Mouse (Mus musculus): ENCODE data around the gene Engase. TPM values are rescaled to one million over a fixed set of nuclear protein-coding genes. Genes with fewer than 3 reads are reported as not detected.

Gene Engase
- polyA plus RNA-seq, 1 experiment from 2014 or later: 2.6 TPM

DNA sequence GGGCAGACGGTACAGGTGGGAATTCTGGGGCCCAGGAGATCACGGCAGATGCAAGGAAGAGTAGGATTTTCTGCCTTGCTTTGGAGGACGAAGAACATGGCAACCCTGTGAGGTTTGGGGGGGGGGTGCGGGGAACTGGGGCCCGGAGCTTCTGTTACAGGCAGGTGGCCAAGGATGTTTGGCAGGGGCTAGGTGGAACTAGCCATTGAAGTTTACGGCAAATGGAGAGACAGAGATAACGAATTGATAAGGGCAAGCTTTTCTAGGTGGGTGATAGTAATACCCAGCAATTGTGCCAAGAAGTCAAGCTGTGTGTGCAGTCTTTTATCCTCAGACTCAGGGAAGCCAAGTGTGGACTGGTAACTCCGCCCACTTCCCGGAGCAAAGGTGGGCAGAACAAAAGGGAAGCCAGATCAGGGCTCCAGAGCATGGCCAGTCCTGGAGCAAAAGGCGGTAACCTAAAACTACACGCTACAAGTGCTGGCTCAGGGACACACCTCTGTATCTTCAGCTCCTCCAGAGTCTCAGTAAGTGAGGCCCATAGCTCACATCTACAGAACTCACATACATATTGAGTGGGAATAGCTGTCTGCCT is 9.1 kb upstream of the Engase start:
- Histone ChIP-seq H3K27me3 (ENCODE audit: control insufficient read depth, insufficient read depth, low read length) (no peaks in the 10 kb centered on the region), H3K9ac (replicated peaks; ENCODE audit: low read length) (no peak overlapping the region), H3K27ac (replicated peaks; ENCODE audit: low read depth, low read length) (no peak overlapping the region), H3K4me3 (replicated peaks; ENCODE audit: low read depth, low read length) (no peak overlapping the region), H3K4me2 (ENCODE audit: low read length) (no peak overlapping the region), H3K4me1 (ENCODE audit: control insufficient read depth, insufficient read depth, low read length) (0 out of 2 replicates have a peak, but pooled peaks cover 4% of the 10 kb centered on the region), H3K36me3 (ENCODE audit: control insufficient read depth, insufficient read depth, low read length) (no peaks in the 10 kb centered on the region), H3K9me3 (ENCODE audit: control insufficient read depth, low read length) (no peaks in the 10 kb centered on the region)
- no peak for ATAC-seq (ENCODE audit: low FRiP score, low TSS enrichment)
- DNase-seq: no peak
- WGBS: 46% methylated on average over 11 of the region's 11 CpGs

DNA sequence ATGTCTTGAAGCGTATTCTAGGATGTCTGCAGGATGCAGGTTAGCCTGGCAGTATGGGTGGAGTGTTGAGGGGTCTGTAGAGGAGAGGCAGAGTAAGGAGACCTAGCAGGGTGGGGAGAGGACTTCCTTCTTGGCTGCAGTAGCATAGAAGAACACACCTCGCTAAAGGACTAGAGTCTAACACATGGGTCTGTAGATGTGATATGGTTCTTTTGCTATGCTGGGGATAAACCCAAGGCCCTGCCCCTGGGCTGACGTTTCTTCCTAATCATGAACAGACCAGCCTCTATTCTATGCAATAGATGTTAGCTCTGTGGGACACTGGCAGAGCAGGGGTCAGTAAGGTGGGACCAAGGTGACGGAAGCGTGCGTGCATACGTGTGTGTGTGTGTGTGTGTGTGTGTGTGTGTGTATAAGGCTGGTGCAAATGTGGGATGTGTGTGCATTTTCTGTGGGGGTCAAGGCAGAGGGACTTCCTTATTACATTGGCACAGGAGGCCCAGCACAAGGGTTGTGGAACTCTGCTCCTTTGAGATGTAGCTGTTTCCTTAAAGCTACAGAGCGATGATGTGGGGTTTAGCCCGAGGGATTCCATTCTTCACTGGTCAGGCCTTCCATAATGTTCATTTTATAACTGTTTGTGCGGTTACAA is 7.0 kb upstream of the Engase start:
- Histone ChIP-seq H3K9ac (replicated peaks; ENCODE audit: low read length) (no peak overlapping the region), H3K9me3 (ENCODE audit: control insufficient read depth, low read length) (no peaks in the 10 kb centered on the region), H3K4me3 (replicated peaks; ENCODE audit: low read depth, low read length) (no peak overlapping the region), H3K36me3 (ENCODE audit: control insufficient read depth, insufficient read depth, low read length) (no peaks in the 10 kb centered on the region), H3K27me3 (ENCODE audit: control insufficient read depth, insufficient read depth, low read length) (no peaks in the 10 kb centered on the region), H3K27ac (replicated peaks; ENCODE audit: low read depth, low read length) (peak overlapping the region; percentile 45), H3K4me2 (ENCODE audit: low read length) (no peak overlapping the region), H3K4me1 (ENCODE audit: control insufficient read depth, insufficient read depth, low read length) (0 out of 2 replicates have a peak, but pooled peaks cover 4% of the 10 kb centered on the region)
- no peak for ATAC-seq (ENCODE audit: low FRiP score, low TSS enrichment)
- WGBS: 85% methylated on average over 10 of the region's 10 CpGs
- no peak for DNase-seq

DNA sequence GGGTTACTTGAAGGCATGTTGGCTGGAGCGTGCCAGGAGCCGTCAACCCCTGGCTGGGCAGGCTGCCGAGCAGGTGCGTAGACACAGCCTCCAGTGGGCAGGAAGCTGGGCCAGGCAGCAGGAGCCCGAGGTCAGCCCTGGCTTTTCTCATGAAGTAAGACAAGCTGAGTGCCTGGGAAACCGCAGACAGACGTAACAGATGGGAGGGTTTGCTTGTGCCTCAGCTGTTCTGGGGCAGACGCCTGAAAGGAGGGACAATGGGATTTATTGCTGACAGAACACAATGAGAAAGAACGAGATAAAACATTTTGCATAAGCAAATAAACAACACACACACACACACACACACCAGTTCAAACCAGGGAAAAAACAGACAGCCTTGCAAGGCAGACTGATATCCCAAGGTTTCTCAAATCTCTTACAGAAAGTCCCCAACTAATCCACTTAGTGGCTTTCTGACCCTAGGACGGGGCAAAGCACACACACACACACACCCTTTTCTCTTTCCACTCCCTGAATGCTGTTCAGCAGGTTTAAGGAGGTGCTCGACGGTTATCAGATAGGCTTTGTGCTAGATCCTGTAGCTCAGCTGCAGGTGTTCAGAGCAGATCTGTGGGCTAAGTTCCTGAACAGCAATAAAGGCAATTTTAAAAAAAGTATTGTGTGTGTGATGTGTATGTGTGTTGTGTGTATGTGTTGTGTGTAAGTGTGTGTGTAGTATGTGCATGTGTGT is 6.2 kb upstream of the Engase start:
- no peaks in the 10 kb centered on the region for H3K36me3 ChIP-seq (ENCODE audit: control insufficient read depth, insufficient read depth, low read length)
- peak overlapping the region; percentile 60 for H3K27ac ChIP-seq (replicated peaks; ENCODE audit: low read depth, low read length)
- no peaks in the 10 kb centered on the region for H3K9me3 ChIP-seq (ENCODE audit: control insufficient read depth, low read length)
- no peak overlapping the region for H3K9ac ChIP-seq (replicated peaks; ENCODE audit: low read length)
- ATAC-seq (ENCODE audit: low FRiP score, low TSS enrichment) (no peak), DNase-seq (peak; percentile 43)
- 24% methylated on average over 12 of the region's 12 CpGs for WGBS
- H3K4me2 ChIP-seq (ENCODE audit: low read length): no peak overlapping the region
- H3K4me3 ChIP-seq (replicated peaks; ENCODE audit: low read depth, low read length): no peak overlapping the region
- H3K27me3 ChIP-seq (ENCODE audit: control insufficient read depth, insufficient read depth, low read length): no peaks in the 10 kb centered on the region
- 0 out of 2 replicates have a peak, but pooled peaks cover 4% of the 10 kb centered on the region for H3K4me1 ChIP-seq (ENCODE audit: control insufficient read depth, insufficient read depth, low read length)

DNA sequence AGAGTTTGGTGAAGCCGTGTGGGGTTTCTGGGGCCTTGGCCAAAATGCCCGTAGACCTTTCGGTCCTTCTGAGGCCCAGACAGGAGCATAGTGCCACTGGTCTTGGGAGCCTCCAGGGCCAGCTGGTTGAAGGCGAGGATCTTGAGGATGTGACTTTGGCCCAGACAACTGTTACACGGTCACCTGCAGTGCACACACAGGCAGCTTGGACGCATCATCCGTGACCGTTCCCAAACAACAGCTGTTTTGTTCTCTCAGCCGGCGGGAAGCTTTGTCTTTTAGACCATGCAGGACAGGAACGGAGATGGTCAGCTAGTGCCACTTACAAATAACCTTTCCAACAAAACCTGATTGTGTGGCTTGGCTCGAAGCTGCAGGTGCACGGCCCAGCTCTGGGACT is 5.0 kb upstream of the Engase start:
- Histone ChIP-seq H3K4me1 (ENCODE audit: control insufficient read depth, insufficient read depth, low read length) (0 out of 2 replicates have a peak, but pooled peaks cover 4% of the 10 kb centered on the region), H3K9ac (replicated peaks; ENCODE audit: low read length) (no peak overlapping the region), H3K9me3 (ENCODE audit: control insufficient read depth, low read length) (no peaks in the 10 kb centered on the region), H3K4me2 (ENCODE audit: low read length) (no peak overlapping the region), H3K27ac (replicated peaks; ENCODE audit: low read depth, low read length) (no peak overlapping the region), H3K27me3 (ENCODE audit: control insufficient read depth, insufficient read depth, low read length) (no peaks in the 10 kb centered on the region), H3K4me3 (replicated peaks; ENCODE audit: low read depth, low read length) (no peak overlapping the region), H3K36me3 (ENCODE audit: control insufficient read depth, insufficient read depth, low read length) (no peaks in the 10 kb centered on the region)
- WGBS: 57% methylated on average over 13 of the region's 13 CpGs
- ATAC-seq (ENCODE audit: low FRiP score, low TSS enrichment) (no peak), DNase-seq (no peak)

DNA sequence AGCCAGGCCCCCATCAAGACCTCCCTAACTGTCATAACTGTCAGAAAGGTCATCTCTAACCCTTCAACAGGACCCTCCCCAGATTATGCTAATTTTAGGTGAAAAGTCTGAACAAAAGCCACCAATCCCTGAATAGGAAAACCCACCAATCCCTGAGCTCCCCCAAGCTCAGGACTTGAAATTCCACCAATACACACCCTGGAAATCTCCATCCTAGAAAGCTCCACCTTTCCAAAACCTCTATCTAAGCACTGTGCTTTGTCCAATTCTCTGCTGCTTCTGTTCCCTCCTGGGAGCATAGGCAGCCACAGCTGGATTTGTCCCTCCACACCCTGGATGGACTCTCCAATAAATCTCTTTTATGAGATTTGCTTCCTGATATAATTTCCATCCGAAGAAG is 3.5 kb upstream of the Engase start:
- DNase-seq (no peak), ATAC-seq (ENCODE audit: low FRiP score, low TSS enrichment) (no peak)
- Histone ChIP-seq H3K4me2 (ENCODE audit: low read length) (no peak overlapping the region), H3K27me3 (ENCODE audit: control insufficient read depth, insufficient read depth, low read length) (no peaks in the 10 kb centered on the region), H3K4me1 (ENCODE audit: control insufficient read depth, insufficient read depth, low read length) (0 out of 2 replicates have a peak, but pooled peaks cover 6% of the 10 kb centered on the region), H3K4me3 (replicated peaks; ENCODE audit: low read depth, low read length) (no peak overlapping the region), H3K9ac (replicated peaks; ENCODE audit: low read length) (no peak overlapping the region), H3K27ac (replicated peaks; ENCODE audit: low read depth, low read length) (no peak overlapping the region), H3K9me3 (ENCODE audit: control insufficient read depth, low read length) (no peaks in the 10 kb centered on the region), H3K36me3 (ENCODE audit: control insufficient read depth, insufficient read depth, low read length) (no peaks in the 10 kb centered on the region)
- WGBS: 96% methylated on average over 1 of the region's 1 CpGs

DNA sequence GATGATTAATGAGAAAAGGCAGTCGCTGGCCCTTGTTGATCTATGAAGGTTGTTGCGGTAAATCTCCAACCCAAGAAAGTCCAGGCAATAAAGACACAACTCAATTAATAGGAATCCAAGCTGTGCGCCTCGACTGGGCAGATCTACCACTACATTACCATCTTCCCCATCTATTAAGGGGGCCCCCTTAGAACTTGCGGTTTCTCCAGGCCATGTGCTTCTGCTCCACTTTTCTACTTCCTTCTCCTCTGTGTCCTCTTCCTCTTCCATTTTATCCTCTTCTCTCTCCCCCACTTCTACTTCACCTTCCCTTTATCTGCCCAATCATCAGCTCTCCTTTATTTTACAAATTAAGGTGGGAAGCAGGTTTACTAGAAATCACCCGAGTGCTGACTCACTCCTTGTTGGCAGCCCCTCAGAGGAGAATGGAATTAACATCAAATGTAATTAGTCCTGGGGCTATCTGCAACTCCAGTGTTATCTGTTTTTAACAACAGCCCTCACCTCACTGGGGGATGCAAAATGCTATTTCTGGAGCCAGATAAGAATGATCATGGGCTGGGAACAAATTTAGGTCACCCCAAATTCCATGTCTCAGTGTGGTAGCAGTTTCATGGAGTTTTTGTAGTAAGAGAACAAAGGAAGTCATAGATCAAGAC is 2.7 kb upstream of the Engase start:
- DNase-seq (no peak), ATAC-seq (ENCODE audit: low FRiP score, low TSS enrichment) (no peak)
- H3K27ac ChIP-seq (replicated peaks; ENCODE audit: low read depth, low read length): no peak overlapping the region
- H3K36me3 ChIP-seq (ENCODE audit: control insufficient read depth, insufficient read depth, low read length): no peaks in the 10 kb centered on the region
- no peaks in the 10 kb centered on the region for H3K9me3 ChIP-seq (ENCODE audit: control insufficient read depth, low read length)
- H3K4me1 ChIP-seq (ENCODE audit: control insufficient read depth, insufficient read depth, low read length): 0 out of 2 replicates have a peak, but pooled peaks cover 6% of the 10 kb centered on the region
- H3K4me2 ChIP-seq (ENCODE audit: low read length): no peak overlapping the region
- H3K27me3 ChIP-seq (ENCODE audit: control insufficient read depth, insufficient read depth, low read length): no peaks in the 10 kb centered on the region
- no peak overlapping the region for H3K9ac ChIP-seq (replicated peaks; ENCODE audit: low read length)
- H3K4me3 ChIP-seq (replicated peaks; ENCODE audit: low read depth, low read length): no peak overlapping the region
- WGBS: 89% methylated on average over 6 of the region's 6 CpGs

DNA sequence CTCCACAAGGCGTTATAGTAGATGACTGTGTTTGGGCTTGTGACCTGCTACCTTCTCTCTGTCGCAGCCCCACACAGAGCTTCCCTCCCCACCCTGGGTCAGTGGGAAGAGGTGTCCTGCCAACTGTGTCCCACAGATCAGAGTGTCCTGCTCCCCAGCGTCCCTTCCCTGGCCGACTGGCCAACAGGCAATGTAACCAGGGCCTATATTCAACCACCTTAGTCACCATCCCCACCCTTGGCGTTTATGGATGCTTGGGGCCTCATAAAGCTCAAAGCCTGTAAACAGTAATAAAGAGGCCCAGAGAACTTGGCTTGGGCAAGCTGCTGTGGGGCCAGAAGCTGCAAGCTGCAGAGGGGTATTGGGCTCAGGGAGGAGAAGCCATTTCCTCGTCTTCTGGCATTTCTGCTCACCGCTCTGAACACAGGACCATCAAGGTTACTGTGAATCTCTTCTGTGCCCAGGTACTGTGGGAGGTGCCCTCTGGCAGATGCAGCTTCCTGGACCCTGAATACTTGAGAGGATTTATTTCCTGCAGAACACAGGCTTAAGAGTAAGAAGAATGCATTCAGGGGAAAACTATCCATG is 1.0 kb upstream of the Engase start:
- H3K4me1 ChIP-seq (ENCODE audit: control insufficient read depth, insufficient read depth, low read length): 0 out of 2 replicates have a peak, but pooled peaks cover 2% of the 10 kb centered on the region
- DNase-seq: no peak
- H3K4me2 ChIP-seq (ENCODE audit: low read length): no peak overlapping the region
- WGBS: 94% methylated on average over 7 of the region's 7 CpGs
- 0 out of 2 replicates have a peak, but pooled peaks cover 3% of the 10 kb centered on the region for H3K36me3 ChIP-seq (ENCODE audit: control insufficient read depth, insufficient read depth, low read length)
- no peak overlapping the region for H3K9ac ChIP-seq (replicated peaks; ENCODE audit: low read length)
- no peak for ATAC-seq (ENCODE audit: low FRiP score, low TSS enrichment)
- no peak overlapping the region for H3K27ac ChIP-seq (replicated peaks; ENCODE audit: low read depth, low read length)
- H3K9me3 ChIP-seq (ENCODE audit: control insufficient read depth, low read length): no peaks in the 10 kb centered on the region
- H3K4me3 ChIP-seq (replicated peaks; ENCODE audit: low read depth, low read length): no peak overlapping the region
- H3K27me3 ChIP-seq (ENCODE audit: control insufficient read depth, insufficient read depth, low read length): no peaks in the 10 kb centered on the region

DNA sequence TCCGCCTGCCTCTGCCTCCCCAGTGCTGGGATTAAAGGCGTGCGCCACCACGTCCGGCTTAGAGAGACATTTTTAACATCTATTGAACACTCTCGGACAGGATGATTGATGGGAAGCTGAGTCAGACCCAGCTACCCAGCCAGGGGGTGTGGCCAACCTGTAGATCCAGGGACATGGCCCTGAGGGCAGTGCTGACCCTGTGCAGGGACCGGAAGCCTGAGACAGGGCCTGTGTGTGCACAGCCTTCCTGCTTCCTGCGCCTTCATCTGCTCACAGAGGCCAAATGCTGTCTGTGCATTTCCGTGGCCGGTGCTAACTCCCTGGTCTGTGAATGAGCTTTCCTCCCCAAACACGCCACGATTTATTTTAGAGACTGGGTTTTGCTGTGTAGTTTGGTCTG is 3.1 kb downstream of the Engase start:
- Histone ChIP-seq H3K9me3 (ENCODE audit: control insufficient read depth, low read length) (no peaks in the 10 kb centered on the region), H3K27ac (replicated peaks; ENCODE audit: low read depth, low read length) (no peak overlapping the region), H3K27me3 (ENCODE audit: control insufficient read depth, insufficient read depth, low read length) (no peaks in the 10 kb centered on the region), H3K9ac (replicated peaks; ENCODE audit: low read length) (no peak overlapping the region), H3K4me3 (replicated peaks; ENCODE audit: low read depth, low read length) (no peak overlapping the region), H3K36me3 (ENCODE audit: control insufficient read depth, insufficient read depth, low read length) (0 out of 2 replicates have a peak, but pooled peaks cover 11% of the 10 kb centered on the region), H3K4me1 (ENCODE audit: control insufficient read depth, insufficient read depth, low read length) (0 out of 2 replicates have a peak, but pooled peaks cover 2% of the 10 kb centered on the region), H3K4me2 (ENCODE audit: low read length) (no peak overlapping the region)
- WGBS: 91% methylated on average over 12 of the region's 12 CpGs
- DNase-seq (no peak), ATAC-seq (ENCODE audit: low FRiP score, low TSS enrichment) (no peak)
